Mouse (Mus musculus) liver, embryonic 16.5 days (tissue): Measurements from ENCODE around the gene Fstl4. TPM values are rescaled to one million over a fixed set of nuclear protein-coding genes. Genes with fewer than 3 reads are reported as not detected.
"Not testable (repeated sequence)": the region's sequence is repeated elsewhere in the genome, so short reads cannot be mapped to it uniquely, and the experiment has no call there.

Experiments used
- ATAC-seq: fragments of 200-750 bp; cut with Nextera tagmentation; 2 replicates; pipeline ENCODE4 v1.8.0; 2017; ENCODE audit warnings: low read depth, mild to moderate bottlenecking, moderate number of reproducible peaks, moderate library complexity
- H3K27ac ChIP-seq: fragments of 300-500 bp; sonication (generic); 2 replicates; pipeline ENCODE4 v1.5.1; 2014; ENCODE audit warnings: mild to moderate bottlenecking, low read length
- H3K27me3 ChIP-seq: fragments of 300-500 bp; sonication (generic); 2 replicates; pipeline ENCODE4 v1.6.1; 2014; ENCODE audit warnings: low read depth, low read length, mixed read lengths; ENCODE audit not compliant: control insufficient read depth, insufficient read depth
- H3K36me3 ChIP-seq: fragments of 300-500 bp; sonication (generic); 2 replicates; pipeline ENCODE4 v1.6.1; 2014; ENCODE audit warnings: mild to moderate bottlenecking; ENCODE audit not compliant: control insufficient read depth, insufficient read depth
- H3K4me1 ChIP-seq: fragments of 300-500 bp; sonication (generic); 2 replicates; pipeline ENCODE4 v1.6.1; 2014; ENCODE audit warnings: low read depth, low read length, mixed read lengths; ENCODE audit not compliant: control insufficient read depth
- H3K4me2 ChIP-seq: fragments of 300-500 bp; sonication (generic); 2 replicates; pipeline ENCODE4 v1.6.1; 2014; ENCODE audit warnings: low read depth, low read length, mixed read lengths
- H3K4me3 ChIP-seq: fragments of 300-500 bp; sonication (generic); 2 replicates; pipeline ENCODE4 v1.5.1; 2014; ENCODE audit warnings: low read depth, mild to moderate bottlenecking, low read length
- H3K9ac ChIP-seq: fragments of 300-500 bp; sonication (generic); 2 replicates; pipeline ENCODE4 v1.6.1; 2014; ENCODE audit warnings: low read depth, low read length
- H3K9me3 ChIP-seq: fragments of 300-500 bp; sonication (generic); replicated peaks from 2 replicates; pipeline ENCODE4 v1.6.1; 2016; ENCODE audit warnings: low read length; ENCODE audit not compliant: control insufficient read depth
- WGBS: fragments of 180-500 bp; shearing (Covaris S2); extraction: QIAGEN DNeasy Blood & Tissue Kit; methylation state at CpG from one replicate; pipeline ENCODE4 v1.1.7; 2014; ENCODE audit not compliant: insufficient replicate concordance; 5-methylcytosine and 5-hydroxymethylcytosine counted together
- polyA plus RNA-seq: library from polyadenylated mRNA; unstranded; fragments of >200 nt; fragmentation: Nextera tagmentation; extraction: Ambion mirVana; gene quantifications from 2 replicates; pipeline ENCODE4 v1.2.1, GENCODE M21; 2015

Fstl4 gene
- polyA plus RNA-seq, 1 experiment from 2014 or later: 0.08 TPM

DNA sequence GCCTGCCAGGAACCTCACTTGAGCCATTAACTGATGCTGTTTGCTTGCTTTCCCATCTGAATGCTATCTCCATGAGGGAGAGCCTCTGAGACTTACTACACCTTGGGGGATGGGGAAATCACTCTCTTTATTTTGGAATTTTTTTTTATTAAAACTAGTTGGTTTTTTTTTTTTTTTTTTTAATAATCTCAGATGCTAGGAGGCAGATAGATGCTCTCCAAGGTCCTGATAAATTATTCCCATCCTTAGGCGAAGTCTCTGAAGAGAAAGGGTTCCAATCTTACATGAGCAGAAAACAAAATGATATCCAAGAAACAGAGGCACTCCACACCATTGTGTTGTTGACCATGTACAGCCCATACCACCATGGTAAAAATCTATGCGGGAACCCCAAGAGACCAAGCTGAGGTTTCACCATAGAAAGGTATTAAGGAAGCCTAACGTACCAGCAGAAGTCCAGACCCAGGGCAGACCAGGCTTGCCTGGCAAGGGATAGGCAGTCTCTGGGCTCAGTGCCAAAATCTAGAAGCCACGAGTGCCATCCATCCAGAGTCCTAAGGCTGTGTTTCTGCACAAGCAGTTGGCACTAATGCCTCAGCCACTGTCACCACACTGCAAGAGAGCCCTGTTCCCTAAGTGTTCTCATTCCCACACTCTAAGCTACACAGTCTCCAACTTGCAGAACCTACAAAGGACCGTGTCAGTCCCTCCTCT is 423.1 kb downstream of the Fstl4 start:
- Histone ChIP-seq H3K9me3 (no peaks in the 10 kb centered on the region), H3K36me3 (no peaks in the 10 kb centered on the region), H3K4me2 (no peak overlapping the region), H3K27me3 (no peaks in the 10 kb centered on the region), H3K9ac (no peak overlapping the region), H3K4me3 (no peak overlapping the region), H3K27ac (no peak overlapping the region), H3K4me1 (peaks cover 3% of the 10 kb centered on the region; the same call in 1 of the 2 replicates)
- no peak for ATAC-seq
- WGBS: 41% methylated on average over 5 of the region's 5 CpGs

GRCm38 (mm10) chr11:53196551-53196950 is 432.1 kb downstream of the Fstl4 start:
- not testable (repeated sequence) for H3K4me2 ChIP-seq, H3K9ac ChIP-seq, H3K27me3 ChIP-seq, H3K36me3 ChIP-seq, H3K4me3 ChIP-seq, H3K27ac ChIP-seq, ATAC-seq, H3K9me3 ChIP-seq, H3K4me1 ChIP-seq
- WGBS: 84% methylated on average over 1 of the region's 1 CpGs

DNA sequence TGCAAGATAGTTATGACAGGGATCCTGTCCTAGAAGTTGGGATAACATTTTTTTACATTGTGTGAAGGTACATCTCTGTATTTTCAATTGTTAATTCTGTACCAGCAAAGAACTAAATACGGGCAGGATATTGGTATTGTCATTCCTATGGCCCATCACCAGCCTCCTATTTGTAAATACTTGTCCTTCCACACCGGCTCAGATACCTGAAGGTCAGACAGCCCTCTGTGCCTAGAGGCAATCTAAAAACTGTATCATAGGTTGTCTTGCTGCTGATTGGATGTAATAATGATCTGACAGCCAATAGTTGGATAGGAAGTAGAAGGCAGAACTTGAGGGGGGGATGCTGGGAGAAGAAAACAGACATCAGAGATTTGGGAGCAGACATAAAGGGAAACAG is 432.7 kb downstream of the Fstl4 start:
- Histone ChIP-seq H3K4me1 (no peaks in the 10 kb centered on the region), H3K36me3 (no peaks in the 10 kb centered on the region), H3K9ac (no peak overlapping the region), H3K27ac (no peak overlapping the region), H3K9me3 (no peaks in the 10 kb centered on the region), H3K27me3 (no peaks in the 10 kb centered on the region), H3K4me3 (no peak overlapping the region), H3K4me2 (no peak overlapping the region)
- 65% methylated on average over 2 of the region's 2 CpGs for WGBS
- no peak for ATAC-seq

DNA sequence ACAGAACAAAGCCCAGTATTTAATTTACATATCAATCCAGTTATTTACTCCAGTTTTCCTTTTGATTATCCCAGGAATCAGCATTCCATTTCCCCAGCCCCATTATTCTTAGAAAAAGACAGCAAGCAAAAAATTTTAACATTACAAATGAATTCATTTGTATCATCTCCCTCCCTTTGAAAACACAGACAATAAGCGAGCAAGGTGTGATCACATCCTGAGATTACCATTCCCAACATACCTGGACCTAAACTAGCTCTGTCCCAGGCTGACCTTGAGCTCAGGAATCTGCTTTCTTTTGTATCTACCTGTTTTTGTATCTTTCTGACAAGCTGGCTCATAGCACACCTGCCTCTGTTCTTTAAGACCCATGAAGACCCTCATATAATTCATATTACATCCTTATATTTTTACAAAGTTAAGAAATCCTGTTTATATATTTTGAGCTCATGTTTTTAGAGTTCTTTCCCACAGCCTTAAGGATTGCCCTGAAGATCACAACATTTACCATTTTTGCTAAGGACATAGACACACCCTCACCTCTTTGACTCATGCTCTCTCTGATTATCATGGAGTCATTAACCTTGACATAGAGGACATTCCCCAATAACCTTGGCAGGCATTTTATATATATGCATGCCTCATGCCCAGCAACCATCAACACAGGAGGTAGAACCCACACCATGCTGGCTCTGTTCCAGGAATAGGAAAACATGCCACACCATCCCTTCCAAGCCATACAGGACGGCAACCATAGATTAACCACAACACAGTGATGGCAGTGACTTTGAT is 438.2 kb downstream of the Fstl4 start:
- Histone ChIP-seq H3K27me3 (no peaks in the 10 kb centered on the region), H3K27ac (no peak overlapping the region), H3K9ac (no peak overlapping the region), H3K4me1 (no peaks in the 10 kb centered on the region), H3K9me3 (no peaks in the 10 kb centered on the region), H3K36me3 (no peaks in the 10 kb centered on the region), H3K4me2 (no peak overlapping the region), H3K4me3 (no peak overlapping the region)
- no peak for ATAC-seq
- 66% methylated on average over 2 of the region's 2 CpGs for WGBS

DNA sequence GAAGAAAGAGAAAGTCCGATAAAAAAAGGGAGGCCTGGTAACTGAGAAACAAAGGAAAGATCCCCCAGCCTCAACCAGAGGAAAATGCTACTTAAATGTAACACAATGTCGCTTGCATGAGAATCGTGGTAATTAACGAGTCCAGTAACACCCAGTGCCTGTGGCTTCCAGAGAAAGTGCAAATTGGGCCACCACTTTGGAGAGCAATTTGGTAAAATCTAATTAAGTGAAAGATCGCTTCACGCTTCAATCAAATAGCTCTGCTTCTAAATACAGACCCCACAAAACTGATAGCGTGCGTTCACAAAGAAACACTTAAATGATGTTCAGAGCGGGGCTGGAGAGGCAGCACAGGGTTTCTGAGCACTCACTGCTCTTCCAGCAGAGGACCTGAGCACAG is 446.4 kb downstream of the Fstl4 start:
- WGBS: 63% methylated on average over 9 of the region's 9 CpGs
- Histone ChIP-seq H3K27ac (no peak overlapping the region), H3K9me3 (no peaks in the 10 kb centered on the region), H3K4me2 (no peak overlapping the region), H3K36me3 (no peaks in the 10 kb centered on the region), H3K4me1 (no peaks in the 10 kb centered on the region), H3K4me3 (no peak overlapping the region), H3K27me3 (no peaks in the 10 kb centered on the region), H3K9ac (no peak overlapping the region)
- ATAC-seq: no peak

DNA sequence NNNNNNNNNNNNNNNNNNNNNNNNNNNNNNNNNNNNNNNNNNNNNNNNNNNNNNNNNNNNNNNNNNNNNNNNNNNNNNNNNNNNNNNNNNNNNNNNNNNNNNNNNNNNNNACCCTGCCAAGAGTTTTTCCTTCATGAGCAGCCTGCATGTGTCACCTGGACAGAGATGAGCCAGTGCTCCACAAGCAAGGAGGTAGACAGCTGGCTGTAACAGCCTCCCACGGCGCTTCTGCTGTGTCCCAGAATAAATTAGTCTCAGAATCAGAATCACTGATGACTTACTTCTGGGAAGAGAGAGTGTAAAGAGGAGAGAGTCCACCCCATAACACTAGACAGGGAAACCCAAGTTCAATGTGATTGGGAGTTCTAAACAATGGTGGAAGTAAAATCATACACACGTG is 464.6 kb downstream of the Fstl4 start:
- H3K9ac ChIP-seq: no peak overlapping the region
- H3K27me3 ChIP-seq: no peaks in the 10 kb centered on the region
- WGBS: 68% methylated on average over 3 of the region's 3 CpGs
- no peaks in the 10 kb centered on the region for H3K9me3 ChIP-seq
- H3K27ac ChIP-seq: no peak overlapping the region
- ATAC-seq: no peak
- H3K4me3 ChIP-seq: no peak overlapping the region
- no peaks in the 10 kb centered on the region for H3K4me1 ChIP-seq
- no peak overlapping the region for H3K4me2 ChIP-seq
- H3K36me3 ChIP-seq: no peaks in the 10 kb centered on the region

DNA sequence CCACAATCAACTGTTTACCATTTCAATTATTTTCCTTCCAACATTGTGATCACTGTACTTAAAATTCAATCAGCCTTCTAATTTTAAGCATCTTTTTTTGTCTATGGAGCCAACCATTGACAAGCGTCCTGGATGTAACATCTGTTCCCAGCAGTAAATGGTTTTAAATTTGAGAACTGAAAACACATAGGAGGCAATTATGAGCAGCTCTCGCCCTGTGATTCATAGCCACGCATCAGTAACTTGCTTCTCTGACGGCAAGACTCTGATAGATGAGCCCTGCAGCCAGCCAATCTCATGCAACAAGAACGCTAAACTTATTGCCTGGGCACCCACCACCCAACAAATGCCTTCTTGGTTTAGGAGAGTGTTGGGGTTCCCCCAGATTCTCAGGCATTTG is 467.4 kb downstream of the Fstl4 start:
- no peaks in the 10 kb centered on the region for H3K4me1 ChIP-seq
- ATAC-seq: no peak
- H3K36me3 ChIP-seq: no peaks in the 10 kb centered on the region
- H3K9ac ChIP-seq: no peak overlapping the region
- WGBS: 64% methylated on average over 5 of the region's 5 CpGs
- no peaks in the 10 kb centered on the region for H3K9me3 ChIP-seq
- H3K4me2 ChIP-seq: no peak overlapping the region
- no peak overlapping the region for H3K27ac ChIP-seq
- H3K4me3 ChIP-seq: no peak overlapping the region
- H3K27me3 ChIP-seq: no peaks in the 10 kb centered on the region

DNA sequence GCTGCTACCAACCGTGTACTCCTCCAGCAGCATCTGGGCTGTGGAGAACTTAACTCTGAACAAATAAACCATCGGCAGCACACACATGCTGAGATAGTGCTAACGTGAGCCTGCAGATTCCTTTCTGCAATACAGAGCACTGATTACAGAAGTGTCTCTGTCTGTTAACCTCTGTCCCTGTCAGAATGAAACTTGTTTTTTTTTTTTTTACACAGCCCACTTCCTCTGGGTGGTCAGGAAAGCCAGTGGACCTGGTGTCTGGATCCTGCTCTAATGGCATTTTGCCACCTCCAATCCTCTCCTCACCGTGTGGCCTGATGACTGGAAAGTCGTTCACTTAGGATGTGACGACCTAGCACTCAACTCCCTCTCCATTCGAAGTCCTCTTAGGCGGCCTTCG is 469.2 kb downstream of the Fstl4 start:
- no peak overlapping the region for H3K4me2 ChIP-seq
- H3K27me3 ChIP-seq: no peaks in the 10 kb centered on the region
- WGBS: 50% methylated on average over 9 of the region's 9 CpGs
- H3K4me3 ChIP-seq: no peak overlapping the region
- no peaks in the 10 kb centered on the region for H3K9me3 ChIP-seq
- H3K9ac ChIP-seq: no peak overlapping the region
- H3K36me3 ChIP-seq: no peaks in the 10 kb centered on the region
- H3K4me1 ChIP-seq: no peaks in the 10 kb centered on the region
- ATAC-seq: no peak
- no peak overlapping the region for H3K27ac ChIP-seq
